Mouse (Mus musculus) heart, adult 11 months (tissue): ENCODE results near the gene Mtus2.

Experiments
- DNase-seq: peaks from one replicate; pipeline ENCODE4 v3.0.0; 2022

The Mtus2 gene

DNA sequence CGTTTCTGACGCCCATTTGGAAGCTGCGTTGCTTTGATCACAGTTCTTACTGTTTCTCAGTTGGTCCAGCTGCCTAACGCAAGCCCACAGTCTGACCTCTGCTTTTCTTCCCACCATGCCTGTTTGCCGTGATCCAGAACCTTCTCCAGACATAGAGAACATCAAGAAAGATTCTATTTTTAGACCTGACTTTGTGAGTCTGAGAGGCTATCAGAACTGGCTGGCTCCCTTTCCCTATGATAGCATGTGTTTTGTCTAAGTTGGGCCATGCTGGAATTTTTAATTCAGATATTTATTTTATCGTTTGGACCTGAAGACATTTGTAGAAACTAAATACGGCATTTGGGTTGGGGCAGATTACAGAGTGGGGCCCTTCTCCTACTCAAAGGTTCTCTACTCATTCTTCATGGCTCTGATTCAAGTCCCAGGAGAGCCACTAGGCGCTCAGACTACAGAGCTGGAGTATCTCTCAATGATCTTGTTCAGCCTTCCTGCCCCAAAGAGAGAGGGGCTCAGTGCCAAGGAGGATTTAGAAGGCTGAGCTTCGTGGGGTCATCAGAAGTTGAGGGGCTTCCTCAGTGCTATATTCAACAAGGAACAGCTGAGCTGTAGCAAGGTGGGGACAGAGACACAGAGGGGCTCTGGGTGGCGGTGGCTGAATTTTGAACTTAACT is 174.5 kb downstream of the Mtus2 start:
- peak; percentile 84 for DNase-seq

DNA sequence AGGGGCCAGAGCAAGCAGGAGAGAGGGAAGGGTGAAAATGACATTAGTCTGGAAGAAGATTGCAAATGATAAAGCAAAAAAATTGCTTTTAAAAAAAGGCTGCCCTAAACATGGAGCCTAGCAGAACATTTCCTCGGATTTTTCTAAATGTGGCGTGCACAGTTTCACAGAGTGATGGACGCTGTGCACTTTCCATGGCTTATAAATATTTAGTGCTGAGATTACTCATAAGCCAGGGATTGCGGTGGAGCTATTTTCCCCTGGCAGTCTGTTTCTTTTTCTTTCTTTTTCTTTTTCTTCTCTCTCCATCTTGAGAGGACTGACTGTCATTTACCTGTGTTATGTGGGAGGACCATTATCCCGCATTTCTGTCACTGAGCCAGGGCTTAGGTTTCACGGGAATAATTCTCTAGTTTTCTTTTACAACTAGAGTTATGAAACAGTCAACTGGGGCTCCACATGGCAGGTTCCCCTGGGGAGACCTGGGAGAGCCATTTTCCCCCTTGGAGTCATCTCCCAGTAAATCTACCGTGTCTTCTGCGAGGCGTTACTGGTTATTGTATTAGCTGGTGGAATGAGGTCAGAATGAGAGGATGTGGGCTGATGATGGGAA is 176.4 kb downstream of the Mtus2 start:
- DNase-seq, result no peak

DNA sequence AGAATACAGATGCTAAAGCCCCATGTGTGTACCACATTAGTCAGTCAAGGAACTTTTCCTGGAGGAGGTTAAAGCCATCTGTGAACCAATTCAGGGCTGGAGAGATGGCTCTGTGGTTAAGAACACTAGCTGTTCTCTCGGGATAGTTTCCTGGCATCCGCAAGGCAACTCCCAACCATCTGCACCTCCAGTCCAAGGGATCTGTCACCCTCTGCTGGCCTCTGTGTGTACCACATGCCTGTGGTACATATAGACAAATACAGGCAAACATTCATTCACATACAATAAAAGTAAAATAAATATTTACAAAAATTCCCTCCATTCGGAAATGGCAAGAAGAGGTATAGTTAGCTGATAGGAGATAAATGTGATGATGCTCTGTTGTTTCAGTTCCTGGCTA is 184.5 kb downstream of the Mtus2 start:
- peak; percentile 51 for DNase-seq

- DNase-seq, result no peak
Measured at GRCm38 (mm10) chr5:148146200-148146823, 189.2 kb downstream of the Mtus2 start.

DNA sequence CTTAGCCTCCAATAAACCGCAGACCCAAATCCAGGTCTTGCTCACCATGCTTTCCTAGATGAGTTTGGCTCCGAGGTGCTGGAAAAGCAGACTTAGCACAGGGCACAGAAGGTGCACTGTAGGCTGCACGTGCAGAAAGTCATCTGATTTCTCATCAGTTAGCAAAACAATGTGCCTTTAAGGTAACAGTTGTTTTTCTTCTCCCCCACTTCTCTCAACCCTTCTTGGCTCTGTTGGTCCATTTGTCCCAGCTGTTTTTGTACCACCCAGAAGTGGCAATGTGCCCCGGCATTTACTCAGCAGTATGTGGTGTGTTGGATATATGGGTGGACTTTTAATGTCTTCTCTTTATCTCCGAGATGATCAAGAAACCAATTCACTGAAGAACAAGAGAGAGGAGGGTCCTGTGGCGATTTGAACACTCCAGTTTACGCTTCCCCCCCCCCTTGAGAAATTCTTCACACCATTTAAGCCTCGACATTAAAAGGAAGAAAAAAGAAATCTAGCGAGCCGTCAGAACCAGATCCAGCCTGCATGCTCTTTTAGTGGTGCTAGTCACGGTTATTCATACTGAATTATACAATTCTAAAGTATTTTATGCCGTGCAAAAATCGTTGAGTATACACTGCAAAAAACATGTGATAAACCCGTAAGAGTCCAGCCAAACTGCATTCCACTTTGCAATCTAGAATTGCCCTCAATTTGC is 194.9 kb downstream of the Mtus2 start:
- no peak for DNase-seq

GRCm38 (mm10) chr5:148152600-148153402 is 195.7 kb downstream of the Mtus2 start:
- no peak for DNase-seq

DNA sequence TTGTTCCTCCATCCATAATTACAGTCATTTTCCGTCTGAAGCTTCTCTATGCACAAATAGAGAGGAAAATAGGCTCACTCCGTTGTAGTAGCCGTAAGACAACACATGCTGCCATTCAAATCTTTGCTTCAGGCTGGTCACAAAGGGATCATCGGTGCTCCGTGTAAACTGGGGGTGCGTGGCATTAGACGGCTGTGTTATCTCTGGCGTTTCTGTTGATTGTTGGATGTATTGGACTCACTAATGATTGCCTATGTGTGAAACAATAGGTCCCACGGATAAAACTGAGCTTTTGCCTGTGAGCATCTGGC is 196.2 kb downstream of the Mtus2 start:
- peak; percentile 23 for DNase-seq

DNA sequence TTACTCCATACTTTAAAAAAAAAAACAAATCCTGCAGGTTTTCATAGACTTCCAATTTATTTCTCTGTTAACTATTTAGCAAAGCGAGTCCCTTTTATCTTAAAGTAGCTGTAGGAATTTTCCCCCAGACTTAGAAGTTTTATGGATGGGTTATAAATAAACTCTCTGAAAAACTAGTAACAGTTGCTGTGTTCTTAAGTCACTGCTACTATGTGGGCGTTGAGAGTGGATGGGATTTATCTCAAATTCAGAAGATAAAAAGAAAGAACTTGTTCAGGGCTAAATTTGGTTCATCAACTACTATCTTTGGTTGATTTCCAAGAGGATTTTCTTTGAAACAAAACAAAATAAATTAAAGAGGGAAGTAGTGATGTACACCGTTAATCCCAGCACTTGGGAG is 197.6 kb downstream of the Mtus2 start:
- DNase-seq, result no peak

GRCm38 (mm10) chr5:148159328-148159727 is 202.2 kb downstream of the Mtus2 start:
- peak; percentile 83 for DNase-seq

DNA sequence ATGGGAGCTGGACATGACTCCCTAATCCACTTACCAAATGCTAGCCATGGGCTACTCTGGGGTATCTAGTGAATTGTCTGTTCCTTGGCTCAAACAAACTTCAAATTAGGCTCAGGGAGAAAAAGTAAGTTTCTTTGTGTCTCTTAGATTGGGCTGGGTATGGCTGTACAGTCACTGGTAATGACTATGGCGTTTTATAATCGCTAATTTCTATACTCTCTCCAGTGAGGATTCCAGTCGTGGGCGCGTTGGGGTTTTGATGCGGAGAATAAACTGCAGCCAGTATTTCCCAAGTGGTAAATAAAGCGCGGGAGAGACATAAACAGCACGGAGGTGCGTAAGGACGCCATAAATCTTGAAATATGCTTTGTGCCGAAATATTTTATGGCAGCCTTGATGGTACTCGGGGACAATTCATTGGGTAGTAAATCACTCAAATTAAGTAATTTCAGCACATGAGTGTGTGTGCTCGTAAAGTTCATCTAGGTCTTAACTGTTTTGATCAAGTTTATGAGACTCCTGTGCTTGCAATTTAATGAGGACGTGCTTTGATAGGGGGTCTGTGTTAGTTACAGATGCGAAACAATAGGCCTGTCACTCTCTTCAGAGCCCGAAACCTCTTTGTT is 203.5 kb downstream of the Mtus2 start:
- peak; percentile 35 for DNase-seq

GRCm38 (mm10) chr5:148165111-148165510 is 208.0 kb downstream of the Mtus2 start:
- DNase-seq, result peak; percentile 31

DNA sequence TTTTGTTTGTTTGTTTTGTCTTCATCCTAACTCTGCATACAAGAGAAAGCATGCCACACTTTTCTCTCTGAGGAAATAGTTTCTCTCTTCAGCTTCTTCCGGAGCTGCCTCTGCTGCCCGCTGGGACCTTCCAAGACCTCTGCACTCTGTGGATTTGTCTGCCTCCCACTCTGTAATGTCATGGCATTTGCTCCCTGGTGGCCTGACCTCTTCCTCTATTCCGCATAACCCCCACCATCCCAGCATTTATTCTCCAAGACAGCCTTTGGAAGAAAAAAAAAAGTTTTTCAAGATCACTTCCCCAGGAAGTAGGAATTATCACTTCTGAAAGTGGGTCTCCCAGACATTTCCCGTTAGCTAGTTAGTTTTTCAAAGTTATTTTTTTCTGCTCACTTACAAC is 218.0 kb downstream of the Mtus2 start:
- DNase-seq, result peak; percentile 8

DNA sequence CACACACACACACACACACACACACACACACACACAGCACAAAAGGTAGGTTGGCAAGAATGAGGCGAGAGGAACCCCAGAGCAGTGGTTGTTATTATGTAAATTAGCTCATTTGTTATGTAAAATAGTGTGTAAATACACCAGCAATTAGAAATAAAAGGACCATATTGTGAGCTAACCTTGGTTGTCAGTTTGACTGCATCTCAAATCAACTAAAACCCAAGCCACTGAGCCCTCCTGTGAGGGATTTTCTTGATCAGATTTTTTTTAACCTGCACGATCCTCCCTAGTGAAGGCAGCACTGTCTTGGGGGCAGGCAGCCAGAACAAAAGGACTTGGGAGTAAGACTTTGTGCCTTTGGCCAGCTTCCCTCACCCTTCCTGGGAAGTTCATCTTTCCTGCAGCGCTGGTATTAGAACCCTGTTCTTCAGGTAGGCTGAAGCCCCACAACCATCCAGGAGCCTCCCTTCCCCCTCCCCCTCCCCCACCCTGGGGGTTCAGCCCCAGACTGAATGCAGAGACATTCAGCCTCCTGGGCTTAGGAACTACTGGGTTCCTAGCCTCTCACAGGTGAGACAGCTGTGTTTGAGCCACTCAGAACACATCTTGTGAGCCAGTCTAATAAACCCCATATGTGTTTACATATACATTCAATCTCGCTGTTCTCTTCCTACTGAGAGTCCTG is 218.8 kb downstream of the Mtus2 start:
- peak; percentile 53 for DNase-seq

GRCm38 (mm10) chr5:148176539-148176938 is 219.4 kb downstream of the Mtus2 start:
- peak; percentile 23 for DNase-seq

DNA sequence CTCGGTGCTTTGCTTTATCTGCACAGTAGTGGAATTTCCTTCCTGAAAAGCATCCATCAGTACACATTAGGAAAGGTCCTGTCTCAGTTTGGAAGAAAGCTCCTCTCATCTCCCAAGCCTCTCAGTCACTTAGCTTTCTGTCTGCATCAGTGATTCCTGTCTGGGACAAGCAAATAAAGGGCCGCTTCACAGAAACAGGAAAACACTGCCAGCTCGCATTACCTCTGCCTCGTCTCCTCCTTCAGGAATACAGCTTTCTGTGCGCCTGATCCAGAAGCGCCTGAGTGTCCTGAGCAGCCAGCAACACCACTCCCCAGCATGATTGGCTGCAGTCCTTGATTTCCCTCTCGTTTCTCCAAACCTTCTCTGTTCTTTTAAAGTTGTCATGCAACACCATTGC is 222.1 kb downstream of the Mtus2 start:
- DNase-seq, result peak; percentile 35

GRCm38 (mm10) chr5:148180590-148181307 is 223.6 kb downstream of the Mtus2 start:
- peak; percentile 93 for DNase-seq

GRCm38 (mm10) chr5:148181308-148181630 is 224.1 kb downstream of the Mtus2 start:
- DNase-seq, result peak; percentile 89

DNA sequence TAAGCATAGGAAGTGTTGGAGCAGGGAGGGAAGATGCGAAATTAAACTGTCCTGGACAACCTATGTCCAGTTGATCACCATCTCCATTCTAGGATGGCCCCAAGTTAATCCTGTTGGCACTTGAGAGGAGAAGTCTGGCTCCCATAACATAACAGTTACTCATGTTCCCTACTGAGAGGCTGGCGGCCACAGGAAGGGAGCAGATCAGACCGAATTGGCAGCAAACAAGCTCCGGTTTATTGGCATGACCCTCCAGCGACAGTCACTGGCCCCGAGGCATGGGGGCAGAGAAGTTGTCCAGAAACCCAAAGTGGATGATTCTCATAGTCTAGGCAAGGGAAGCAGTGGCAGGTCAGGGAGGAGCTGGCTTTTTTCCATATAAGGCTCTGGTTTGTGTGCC is 224.8 kb downstream of the Mtus2 start:
- peak; percentile 86 for DNase-seq

- peak; percentile 30 for DNase-seq
Measured at GRCm38 (mm10) chr5:148185898-148186297, 228.8 kb downstream of the Mtus2 start.

GRCm38 (mm10) chr5:148191416-148191815 is 234.3 kb downstream of the Mtus2 start:
- peak; percentile 61 for DNase-seq

DNA sequence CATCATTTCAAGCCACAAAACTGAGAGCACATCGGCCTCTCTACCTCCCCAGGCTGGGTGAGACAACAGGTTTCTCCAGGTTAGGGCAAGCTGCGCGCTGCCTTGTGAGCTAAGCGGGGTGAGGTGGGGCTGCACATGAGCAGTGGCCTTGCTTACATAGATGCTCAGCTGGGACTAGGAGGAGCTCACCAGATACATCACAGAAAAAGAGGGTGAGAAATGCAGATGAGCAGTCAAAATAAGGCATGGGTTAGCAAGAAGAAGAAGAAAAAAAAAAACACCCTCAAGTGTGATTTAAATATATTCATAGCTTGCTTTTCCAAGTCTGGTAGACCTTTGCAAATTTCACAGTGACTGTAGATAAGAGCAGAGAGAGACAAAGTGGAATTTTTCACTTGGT is 254.7 kb downstream of the Mtus2 start:
- no peak for DNase-seq
